Mouse (Mus musculus): ENCODE measurements around the gene Phf23.

DNA sequence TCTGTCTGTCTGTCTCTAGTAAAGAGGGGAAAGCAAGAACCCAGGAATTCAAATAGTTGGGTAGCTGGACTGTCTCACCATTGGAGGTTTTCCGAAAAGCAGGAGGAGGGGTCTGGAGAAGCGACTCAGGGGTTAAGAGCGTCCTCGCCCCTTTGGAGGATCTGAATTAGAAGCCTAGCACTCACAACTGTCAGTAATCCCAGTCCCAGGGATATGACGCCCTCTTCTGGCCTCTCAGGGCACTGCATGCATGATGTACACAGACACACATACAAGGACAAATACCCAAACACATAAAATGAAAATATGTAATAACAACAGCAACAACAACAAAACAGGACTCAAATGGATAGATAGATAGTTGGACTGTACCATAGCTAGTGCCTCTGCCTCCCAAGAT, 35.0 kb upstream of the Phf23 start:
- TF ChIP-seq POLR2A (IDR thresholded peaks at IDR 0.05; ENCODE audit: borderline replicate concordance, insufficient read depth, low read length): no peak
- TF ChIP-seq CTCF (IDR thresholded peaks at IDR 0.05; ENCODE audit: borderline replicate concordance, insufficient read depth, low read depth, low read length): 0 out of 2 replicates have a peak, but pooled peaks have one; percentile 2
